Mouse (Mus musculus) liver, adult 2 months (tissue): ENCODE measurements around the gene Sptbn2. TPM values are rescaled to one million over a fixed set of nuclear protein-coding genes. Genes with fewer than 3 reads are reported as not detected.

Experiments
- DNase-seq: peaks from one replicate; pipeline ENCODE4 v3.0.0-alpha.2; 2011; ENCODE audit warnings: low read depth, low spot score; ENCODE audit errors: extremely low read depth
- H3K27ac ChIP-seq: fragments of 200-500 bp; replicated peaks from 2 replicates; pipeline ENCODE4 v1.5.1; 2012; ENCODE audit warnings: low read depth, mild to moderate bottlenecking, control low read depth, inconsistent platforms, low read length; ENCODE audit not compliant: insufficient read depth
- H3K27me3 ChIP-seq: fragments of 200-500 bp; 2 replicates; pipeline ENCODE4 v1.6.1; 2012; ENCODE audit warnings: mild to moderate bottlenecking, moderate library complexity, low read length, inconsistent platforms; ENCODE audit not compliant: control insufficient read depth, insufficient read depth
- H3K36me3 ChIP-seq: fragments of 200-500 bp; 2 replicates; pipeline ENCODE4 v1.6.1; 2012; ENCODE audit warnings: low read length, inconsistent platforms; ENCODE audit not compliant: control insufficient read depth, insufficient read depth
- H3K4me1 ChIP-seq: fragments of 200-500 bp; 2 replicates; pipeline ENCODE4 v1.6.1; 2011; ENCODE audit warnings: low read length; ENCODE audit not compliant: control insufficient read depth, insufficient read depth
- H3K4me3 ChIP-seq: fragments of 200-500 bp; 2 replicates; pipeline ENCODE4 v1.5.1; 2011; ENCODE audit warnings: low read depth, mild to moderate bottlenecking, control low read depth, low read length, moderate library complexity; ENCODE audit not compliant: insufficient read depth
- H3K79me2 ChIP-seq: fragments of 200-500 bp; 2 replicates; pipeline ENCODE4 v1.6.1; 2012; ENCODE audit warnings: inconsistent platforms, mild to moderate bottlenecking, low read length, moderate library complexity; ENCODE audit not compliant: control insufficient read depth, insufficient read depth
- H3K9ac ChIP-seq: fragments of 200-500 bp; 2 replicates; pipeline ENCODE4 v1.6.1; 2012; ENCODE audit warnings: low read depth, mild to moderate bottlenecking, control low read depth, inconsistent platforms, low read length
- CTCF ChIP-seq: fragments of 200-500 bp; IDR thresholded peaks from 2 replicates; pipeline ENCODE4 v1.5.1; 2011; ENCODE audit warnings: low read depth, low read length, control low read depth
- POLR2A ChIP-seq: fragments of 200-500 bp; IDR thresholded peaks from 2 replicates; pipeline ENCODE4 v1.6.1; 2011; ENCODE audit warnings: low read length, control low read depth; ENCODE audit not compliant: insufficient read depth; ENCODE audit errors: extremely low read depth
- WGBS: fragments of 180-500 bp; shearing (Covaris S2); methylation state at CpG from one replicate; pipeline ENCODE4 v1.1.7; 2018; 5-methylcytosine and 5-hydroxymethylcytosine counted together
- polyA plus RNA-seq: library from polyadenylated mRNA; depleted of rRNA; stranded (reverse); fragments of >200 nt; gene quantifications from 2 replicates; pipeline ENCODE4 v1.2.3, GENCODE M21; 2012; rRNA removed
- total RNA-seq: library from RNA; depleted of rRNA; stranded (reverse); fragments of >200 nt; gene quantifications from 2 replicates; pipeline ENCODE4 v1.2.3, GENCODE M21; 2014; rRNA removed

Sptbn2 gene
- total and polyA plus RNA-seq, 2 experiments: 12.9 to 36.7 TPM

DNA sequence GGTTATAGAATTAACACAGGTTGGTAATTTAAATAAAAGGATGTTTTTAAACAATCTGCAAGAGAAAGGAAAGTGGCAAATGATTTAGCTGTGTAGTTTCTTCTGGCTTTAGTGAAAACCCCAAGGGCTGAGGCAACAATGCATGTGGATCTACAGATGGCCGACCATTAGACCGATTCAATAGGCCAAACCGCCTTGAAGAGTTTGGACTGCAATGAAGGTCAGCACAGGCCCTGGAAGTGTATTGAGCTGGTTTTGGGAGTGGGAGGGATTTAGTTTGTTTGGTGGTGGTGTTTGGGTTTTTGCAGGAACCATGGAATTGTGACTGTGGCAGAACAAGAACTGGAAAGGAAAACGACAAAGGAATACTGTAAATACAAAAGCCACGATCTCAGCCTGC, 88.1 kb downstream of the Sptbn2 start:
- Histone ChIP-seq H3K4me1 (peaks cover 20% of the 10 kb centered on the region), H3K79me2 (peaks cover 61% of the 10 kb centered on the region), H3K27me3 (no peaks in the 10 kb centered on the region), H3K9ac (no peak overlapping the region), H3K27ac (no peak overlapping the region), H3K4me3 (no peak overlapping the region), H3K36me3 (peaks cover 28% of the 10 kb centered on the region)
- DNase-seq: no peak
- 82% methylated on average over 5 of the region's 5 CpGs for WGBS
- no peak for TF ChIP-seq POLR2A
- no peak for TF ChIP-seq CTCF

Other genes with a start within 250 kb of the Sptbn2 start
- 0.27 and 0.28 TPM in 2 replicates for gene Syt12, start 233.7 kb upstream of the Sptbn2 start, total RNA-seq
- 0.47 and 0.91 TPM in 2 replicates for gene Syt12, start 233.7 kb upstream of the Sptbn2 start, polyA plus RNA-seq
- 6.3 and 6.6 TPM in 2 replicates for gene 2010003K11Rik, start 212.6 kb upstream of the Sptbn2 start, total RNA-seq
- 5.4 and 7.5 TPM in 2 replicates for gene 2010003K11Rik, start 212.6 kb upstream of the Sptbn2 start, polyA plus RNA-seq
- gene Pcx, start 200.7 kb upstream of the Sptbn2 start, total RNA-seq: 266 and 269 TPM in 2 replicates
- 237 and 274 TPM in 2 replicates for gene Pcx, start 200.7 kb upstream of the Sptbn2 start, polyA plus RNA-seq
- 0.13 and 0.18 TPM in 2 replicates for gene Lrfn4, start 95.5 kb upstream of the Sptbn2 start, total RNA-seq
- 0.27 and 0.35 TPM in 2 replicates for gene Lrfn4, start 95.5 kb upstream of the Sptbn2 start, polyA plus RNA-seq
- gene Rce1, start 85.5 kb upstream of the Sptbn2 start, total RNA-seq: 14.8 and 15.7 TPM in 2 replicates
- gene Rce1, start 85.5 kb upstream of the Sptbn2 start, polyA plus RNA-seq: 31.0 and 44.9 TPM in 2 replicates
- 0.09 and 0.40 TPM in 2 replicates for gene Gm960, start 12.5 kb upstream of the Sptbn2 start, total RNA-seq
- gene Gm960, start 12.5 kb upstream of the Sptbn2 start, polyA plus RNA-seq: 0.34 and 0.61 TPM in 2 replicates
- gene Rbm4b, start 45.3 kb downstream of the Sptbn2 start, total RNA-seq: 19.9 and 20.3 TPM in 2 replicates
- gene Rbm4b, start 45.3 kb downstream of the Sptbn2 start, polyA plus RNA-seq: 6.8 and 7.9 TPM in 2 replicates
- 58.4 and 67.7 TPM in 2 replicates for gene Rbm4, start 82.7 kb downstream of the Sptbn2 start, total RNA-seq
- gene Rbm4, start 82.7 kb downstream of the Sptbn2 start, polyA plus RNA-seq: 25.7 and 32.8 TPM in 2 replicates
- gene Gm21992, start 100.4 kb downstream of the Sptbn2 start, total RNA-seq: 4.8 and 9.9 TPM in 2 replicates
- 22.3 and 23.6 TPM in 2 replicates for gene Gm21992, start 100.4 kb downstream of the Sptbn2 start, polyA plus RNA-seq
- gene Rbm14, start 100.5 kb downstream of the Sptbn2 start, total RNA-seq: 9.0 and 12.6 TPM in 2 replicates
- gene Rbm14, start 100.5 kb downstream of the Sptbn2 start, polyA plus RNA-seq: 18.4 and 26.1 TPM in 2 replicates
- gene Ccs, start 128.2 kb downstream of the Sptbn2 start, total RNA-seq: 146 and 174 TPM in 2 replicates
- gene Ccs, start 128.2 kb downstream of the Sptbn2 start, polyA plus RNA-seq: 245 and 254 TPM in 2 replicates
- not detected in 2 replicates for gene Ccdc87, start 128.2 kb downstream of the Sptbn2 start, total RNA-seq
- gene Ccdc87, start 128.2 kb downstream of the Sptbn2 start, polyA plus RNA-seq: not detected in 2 replicates
- 44.1 and 55.0 TPM in 2 replicates for gene Ctsf, start 144.0 kb downstream of the Sptbn2 start, total RNA-seq
- gene Ctsf, start 144.0 kb downstream of the Sptbn2 start, polyA plus RNA-seq: 69.4 and 88.9 TPM in 2 replicates
- gene Actn3, start 166.7 kb downstream of the Sptbn2 start, total RNA-seq: 1.1 TPM in 1 of 2 replicates, not detected in the other
- 0.11 TPM in 1 of 2 replicates, not detected in the other for gene Actn3, start 166.7 kb downstream of the Sptbn2 start, polyA plus RNA-seq
- gene Zdhhc24, start 167.5 kb downstream of the Sptbn2 start, total RNA-seq: 2.5 and 3.4 TPM in 2 replicates
- gene Zdhhc24, start 167.5 kb downstream of the Sptbn2 start, polyA plus RNA-seq: 4.8 and 7.7 TPM in 2 replicates
- gene Bbs1, start 195.5 kb downstream of the Sptbn2 start, total RNA-seq: 0.65 and 0.87 TPM in 2 replicates
- 0.73 and 0.95 TPM in 2 replicates for gene Bbs1, start 195.5 kb downstream of the Sptbn2 start, polyA plus RNA-seq
- 52.1 and 69.7 TPM in 2 replicates for gene Dpp3, start 217.1 kb downstream of the Sptbn2 start, total RNA-seq
- 121 and 122 TPM in 2 replicates for gene Dpp3, start 217.1 kb downstream of the Sptbn2 start, polyA plus RNA-seq
- 1.0 and 3.4 TPM in 2 replicates for gene Peli3, start 232.0 kb downstream of the Sptbn2 start, total RNA-seq
- gene Peli3, start 232.0 kb downstream of the Sptbn2 start, polyA plus RNA-seq: 1.4 and 2.6 TPM in 2 replicates